Comparison of ENCODE assay signal across 9 mouse cellular contexts in genomic region chr7:144461246-144461902, GRCm38 (mm10).
"Had no signal": no experiment of that assay in that cellular context is flagged by ENCODE, and none has a peak within 500 bp of the region (broad histone marks: within the 10 kb centered on the region; RNA-seq: fewer than 3 reads in every experiment).

No protein-coding gene starts in this region.

- DNase-seq: kidney, postnatal 10 days; kidney, postnatal 4 days; layer of hippocampus, postnatal 36 days; lung, embryonic 14.5 days; lung, postnatal 10 days; right cerebral cortex, postnatal 14 days; thymus, postnatal 36 days had no signal

- ATAC-seq: liver, embryonic 12.5 days; midbrain, embryonic 13.5 days had no signal
